Mouse (Mus musculus): Measurements from ENCODE around the gene Kirrel3. TPM values are rescaled to one million over a fixed set of nuclear protein-coding genes. Genes with fewer than 3 reads are reported as not detected.

Kirrel3 gene
- polyA plus RNA-seq, 1 experiment from 2014 or later: 6.0 TPM

GRCm38 (mm10) chr9:34538591-34539335 lies 53.1 kb downstream of the Kirrel3 start:
- WGBS: 77% methylated on average over 7 of the region's 7 CpGs
- H3K27me3 ChIP-seq (ENCODE audit: control insufficient read depth, insufficient read depth, low read length): no peaks in the 10 kb centered on the region
- no peak overlapping the region for H3K4me3 ChIP-seq (ENCODE audit: low read depth, low read length)
- no peak overlapping the region for H3K9ac ChIP-seq (ENCODE audit: low read length)
- no peaks in the 10 kb centered on the region for H3K4me1 ChIP-seq (ENCODE audit: control insufficient read depth, insufficient read depth, low read length)
- DNase-seq (ENCODE audit: low spot score, missing footprints) (no peak), ATAC-seq (ENCODE audit: low FRiP score) (no peak)
- H3K36me3 ChIP-seq (ENCODE audit: control insufficient read depth, insufficient read depth, low read length): no peaks in the 10 kb centered on the region
- no peaks in the 10 kb centered on the region for H3K9me3 ChIP-seq (ENCODE audit: control insufficient read depth, low read length)
- no peak overlapping the region for H3K4me2 ChIP-seq
- H3K27ac ChIP-seq (ENCODE audit: low read depth, low read length): no peak overlapping the region

DNA sequence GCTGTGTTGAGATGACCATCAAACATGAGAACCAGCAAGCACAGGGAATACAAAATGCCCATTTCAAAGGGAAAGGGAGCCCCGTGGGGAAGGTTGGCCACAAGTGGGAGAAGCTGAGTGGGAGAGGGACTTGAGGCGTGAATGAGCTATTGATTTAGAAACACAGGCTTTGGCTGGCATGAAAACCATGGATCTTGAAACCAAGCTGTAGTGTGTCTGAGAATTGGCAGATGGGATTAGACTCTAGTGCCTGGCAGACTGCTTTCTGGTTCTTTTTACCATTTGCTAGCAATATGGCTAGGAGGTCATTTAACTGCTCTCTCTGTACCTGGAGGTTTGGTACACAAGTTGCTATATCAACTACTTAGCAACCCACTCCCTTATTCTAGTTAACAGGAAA lies 56.2 kb downstream of the Kirrel3 start:
- ATAC-seq (ENCODE audit: low FRiP score) (no peak), DNase-seq (ENCODE audit: low spot score, missing footprints) (no peak)
- Histone ChIP-seq H3K9ac (ENCODE audit: low read length) (no peak overlapping the region), H3K27me3 (ENCODE audit: control insufficient read depth, insufficient read depth, low read length) (no peaks in the 10 kb centered on the region), H3K27ac (ENCODE audit: low read depth, low read length) (no peak overlapping the region), H3K9me3 (ENCODE audit: control insufficient read depth, low read length) (no peaks in the 10 kb centered on the region), H3K36me3 (ENCODE audit: control insufficient read depth, insufficient read depth, low read length) (no peaks in the 10 kb centered on the region), H3K4me2 (no peak overlapping the region), H3K4me1 (ENCODE audit: control insufficient read depth, insufficient read depth, low read length) (no peaks in the 10 kb centered on the region), H3K4me3 (ENCODE audit: low read depth, low read length) (no peak overlapping the region)
- WGBS: 85% methylated on average over 2 of the region's 2 CpGs

DNA sequence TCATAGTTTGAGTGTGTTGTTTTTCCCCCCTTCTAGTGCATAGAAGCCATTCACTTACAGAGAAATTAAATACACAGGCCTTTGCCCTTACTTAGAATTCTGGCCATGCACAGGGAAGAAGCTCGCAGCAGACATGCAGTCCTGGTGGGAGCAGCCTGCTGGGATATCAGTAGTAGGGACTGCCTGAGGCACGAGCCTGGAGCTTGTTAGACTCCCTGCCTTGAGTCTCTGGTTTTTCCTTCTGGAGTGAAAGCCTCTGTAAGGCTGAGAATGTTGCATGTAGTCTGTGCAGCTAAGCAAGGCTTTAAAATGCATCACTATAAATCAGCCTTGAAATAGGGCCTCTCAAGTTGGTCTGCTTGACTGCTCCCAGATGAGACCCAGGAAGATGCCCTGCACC lies 70.0 kb downstream of the Kirrel3 start:
- no peaks in the 10 kb centered on the region for H3K9me3 ChIP-seq (ENCODE audit: control insufficient read depth, low read length)
- no peak overlapping the region for H3K4me2 ChIP-seq
- H3K27me3 ChIP-seq (ENCODE audit: control insufficient read depth, insufficient read depth, low read length): no peaks in the 10 kb centered on the region
- no peaks in the 10 kb centered on the region for H3K36me3 ChIP-seq (ENCODE audit: control insufficient read depth, insufficient read depth, low read length)
- DNase-seq (ENCODE audit: low spot score, missing footprints): no peak
- no peak for ATAC-seq (ENCODE audit: low FRiP score)
- no peak overlapping the region for H3K4me3 ChIP-seq (ENCODE audit: low read depth, low read length)
- H3K9ac ChIP-seq (ENCODE audit: low read length): no peak overlapping the region
- H3K27ac ChIP-seq (ENCODE audit: low read depth, low read length): no peak overlapping the region
- 31% methylated on average over 2 of the region's 2 CpGs for WGBS
- peaks cover 25% of the 10 kb centered on the region for H3K4me1 ChIP-seq (ENCODE audit: control insufficient read depth, insufficient read depth, low read length)

DNA sequence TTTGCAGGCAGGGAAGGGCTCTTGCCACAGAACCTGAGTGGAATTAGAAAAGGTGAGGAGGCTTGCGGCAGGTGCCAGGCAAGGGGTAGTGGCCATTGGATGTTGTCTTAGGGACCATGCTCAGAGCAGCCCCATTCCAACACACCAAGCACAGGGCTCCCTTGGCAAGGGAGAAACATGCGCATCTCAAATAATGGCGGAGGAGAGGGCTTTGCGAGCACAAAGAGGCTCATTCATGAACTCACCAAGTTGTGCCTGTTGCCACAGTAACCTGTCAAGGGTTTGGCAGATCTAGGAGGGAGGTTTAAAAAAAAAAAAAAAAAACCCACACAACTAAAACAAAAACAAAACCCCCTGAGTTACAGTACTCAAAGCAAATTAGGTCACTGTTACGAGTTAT lies 72.2 kb downstream of the Kirrel3 start:
- Histone ChIP-seq H3K27ac (ENCODE audit: low read depth, low read length) (peak overlapping the region; percentile 20; the same call in 1 of the 2 replicates), H3K27me3 (ENCODE audit: control insufficient read depth, insufficient read depth, low read length) (no peaks in the 10 kb centered on the region; the same call in 1 of the 2 replicates), H3K4me3 (ENCODE audit: low read depth, low read length) (no peak overlapping the region), H3K4me2 (peak overlapping the region; percentile 22; the same call in 1 of the 2 replicates), H3K36me3 (ENCODE audit: control insufficient read depth, insufficient read depth, low read length) (no peaks in the 10 kb centered on the region), H3K9me3 (ENCODE audit: control insufficient read depth, low read length) (no peaks in the 10 kb centered on the region), H3K9ac (ENCODE audit: low read length) (no peak overlapping the region), H3K4me1 (ENCODE audit: control insufficient read depth, insufficient read depth, low read length) (peaks cover 27% of the 10 kb centered on the region)
- WGBS: 30% methylated on average over 5 of the region's 5 CpGs
- DNase-seq (ENCODE audit: low spot score, missing footprints) (peak; percentile 89), ATAC-seq (ENCODE audit: low FRiP score) (peak; percentile 86)

DNA sequence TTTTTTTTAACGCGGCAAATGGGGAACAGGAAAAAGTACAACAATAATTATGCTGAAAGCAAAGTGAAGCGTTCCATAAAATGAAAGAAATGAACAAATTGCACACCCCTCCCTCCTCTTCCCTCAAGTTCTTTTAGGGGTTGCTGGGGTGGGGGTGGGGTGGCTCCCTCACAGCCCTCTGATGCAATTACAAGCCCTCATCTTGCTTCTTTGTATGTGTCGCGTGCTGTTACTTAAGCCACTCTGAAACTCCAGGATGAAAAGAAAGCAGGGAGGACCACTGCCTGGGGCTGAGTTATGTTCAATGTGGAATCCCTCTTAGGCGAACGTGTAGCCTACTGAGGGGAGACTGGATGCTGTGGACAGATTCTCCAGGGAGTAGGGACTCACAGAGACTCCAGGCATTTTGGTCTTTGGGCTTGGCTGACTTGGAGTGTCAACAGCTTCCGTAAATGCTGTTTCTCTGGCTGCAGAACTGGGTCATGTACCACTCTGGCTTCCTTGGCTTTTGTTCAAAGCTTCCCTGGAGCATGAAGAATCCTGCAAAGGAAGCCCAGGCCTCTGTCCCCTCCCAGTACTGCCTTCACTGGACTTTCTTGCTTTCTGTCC lies 72.7 kb downstream of the Kirrel3 start:
- H3K9ac ChIP-seq (ENCODE audit: low read length): no peak overlapping the region
- no peak overlapping the region for H3K4me3 ChIP-seq (ENCODE audit: low read depth, low read length)
- H3K4me2 ChIP-seq: peak overlapping the region; percentile 22; the same call in 1 of the 2 replicates
- ATAC-seq (ENCODE audit: low FRiP score): peak; percentile 79
- peaks cover 27% of the 10 kb centered on the region for H3K4me1 ChIP-seq (ENCODE audit: control insufficient read depth, insufficient read depth, low read length)
- no peak overlapping the region for H3K27ac ChIP-seq (ENCODE audit: low read depth, low read length)
- H3K36me3 ChIP-seq (ENCODE audit: control insufficient read depth, insufficient read depth, low read length): no peaks in the 10 kb centered on the region
- H3K9me3 ChIP-seq (ENCODE audit: control insufficient read depth, low read length): no peaks in the 10 kb centered on the region
- H3K27me3 ChIP-seq (ENCODE audit: control insufficient read depth, insufficient read depth, low read length): no peaks in the 10 kb centered on the region; the same call in 1 of the 2 replicates
- 34% methylated on average over 8 of the region's 8 CpGs for WGBS
- DNase-seq (ENCODE audit: low spot score, missing footprints): peak; percentile 91

DNA sequence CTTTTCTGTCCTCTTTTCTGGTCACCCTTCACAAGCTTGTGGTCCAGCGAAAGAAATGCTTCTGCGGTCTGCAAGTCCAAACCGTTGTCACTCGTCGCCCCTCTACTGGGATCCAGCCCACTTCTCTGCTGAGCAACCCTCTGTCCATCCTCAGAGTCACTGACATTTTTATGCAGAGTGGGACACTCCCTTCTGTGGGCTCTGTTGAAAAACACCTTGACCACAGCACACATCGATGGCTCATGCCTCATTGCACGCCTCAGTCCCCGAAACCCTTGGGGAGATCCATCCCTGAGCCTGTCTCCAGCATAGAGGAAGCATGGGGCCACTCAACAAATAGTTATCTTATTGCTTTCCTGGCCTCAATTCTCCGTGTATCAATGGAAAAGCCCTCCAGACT lies 73.4 kb downstream of the Kirrel3 start:
- 88% methylated on average over 9 of the region's 9 CpGs for WGBS
- no peak for DNase-seq (ENCODE audit: low spot score, missing footprints)
- H3K27ac ChIP-seq (ENCODE audit: low read depth, low read length): no peak overlapping the region
- H3K36me3 ChIP-seq (ENCODE audit: control insufficient read depth, insufficient read depth, low read length): no peaks in the 10 kb centered on the region
- H3K4me1 ChIP-seq (ENCODE audit: control insufficient read depth, insufficient read depth, low read length): peaks cover 27% of the 10 kb centered on the region
- no peaks in the 10 kb centered on the region; the same call in 1 of the 2 replicates for H3K27me3 ChIP-seq (ENCODE audit: control insufficient read depth, insufficient read depth, low read length)
- H3K9me3 ChIP-seq (ENCODE audit: control insufficient read depth, low read length): no peaks in the 10 kb centered on the region
- no peak overlapping the region for H3K4me3 ChIP-seq (ENCODE audit: low read depth, low read length)
- no peak for ATAC-seq (ENCODE audit: low FRiP score)
- no peak overlapping the region for H3K9ac ChIP-seq (ENCODE audit: low read length)
- H3K4me2 ChIP-seq: no peak overlapping the region

DNA sequence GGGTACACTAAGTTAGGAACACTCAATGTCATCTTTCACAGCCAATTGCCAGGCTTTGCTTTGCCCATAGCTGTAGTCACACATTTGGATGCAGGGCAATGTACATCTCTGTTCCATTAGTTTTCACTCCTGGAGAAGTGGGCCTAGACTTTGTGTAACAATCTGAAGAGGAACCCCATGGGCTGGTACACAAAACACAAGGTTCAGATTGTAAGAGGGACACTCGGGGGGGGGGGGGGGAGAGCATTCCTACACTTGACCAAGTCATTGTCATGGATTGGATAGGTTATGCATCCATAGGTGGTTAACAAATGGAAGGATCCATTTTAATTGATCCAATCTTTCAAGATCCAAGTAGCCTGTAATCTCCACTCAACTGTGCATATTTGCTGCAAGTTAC lies 75.6 kb downstream of the Kirrel3 start:
- H3K4me3 ChIP-seq (ENCODE audit: low read depth, low read length): no peak overlapping the region
- no peak overlapping the region for H3K4me2 ChIP-seq

DNA sequence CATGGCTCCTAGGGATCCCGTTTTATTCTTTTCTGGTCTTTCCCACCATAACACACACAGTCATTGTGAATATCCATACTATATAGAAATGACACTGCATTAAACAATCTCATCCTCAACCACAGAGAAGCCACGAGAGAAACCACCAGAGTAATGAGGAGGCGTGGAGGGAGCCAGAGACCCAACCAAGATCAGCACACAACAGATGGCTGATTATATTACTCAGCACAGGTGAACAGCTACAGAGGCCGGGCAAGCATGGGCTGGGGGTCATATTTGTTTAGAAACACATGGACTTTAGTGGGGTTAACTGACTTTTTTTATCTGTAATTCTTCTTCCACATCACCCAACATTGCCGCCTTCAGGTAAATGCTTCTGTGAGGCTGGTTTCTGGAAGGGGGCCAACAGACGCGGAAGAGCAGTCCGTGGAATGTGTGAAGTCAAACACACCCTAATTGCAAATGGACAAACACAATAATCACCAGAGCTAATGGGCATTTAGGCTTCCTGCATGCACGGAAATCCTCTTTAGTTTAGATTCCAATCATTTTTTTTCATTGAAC lies 76.8 kb downstream of the Kirrel3 start:
- Histone ChIP-seq H3K36me3 (ENCODE audit: control insufficient read depth, insufficient read depth, low read length) (no peaks in the 10 kb centered on the region), H3K27ac (ENCODE audit: low read depth, low read length) (no peak overlapping the region), H3K27me3 (ENCODE audit: control insufficient read depth, insufficient read depth, low read length) (no peaks in the 10 kb centered on the region; the same call in 1 of the 2 replicates), H3K9ac (ENCODE audit: low read length) (no peak overlapping the region), H3K4me1 (ENCODE audit: control insufficient read depth, insufficient read depth, low read length) (peaks cover 23% of the 10 kb centered on the region), H3K9me3 (ENCODE audit: control insufficient read depth, low read length) (no peaks in the 10 kb centered on the region), H3K4me2 (no peak overlapping the region), H3K4me3 (ENCODE audit: low read depth, low read length) (no peak overlapping the region)
- WGBS: 88% methylated on average over 9 of the region's 9 CpGs
- no peak for ATAC-seq (ENCODE audit: low FRiP score)
- DNase-seq (ENCODE audit: low spot score, missing footprints): no peak

More for the DNA sequence above, 75.6 kb downstream of the Kirrel3 start:
- no peaks in the 10 kb centered on the region for H3K9me3 ChIP-seq (ENCODE audit: control insufficient read depth, low read length)
- H3K27ac ChIP-seq (ENCODE audit: low read depth, low read length): no peak overlapping the region
- no peak for ATAC-seq (ENCODE audit: low FRiP score)
- H3K27me3 ChIP-seq (ENCODE audit: control insufficient read depth, insufficient read depth, low read length): no peaks in the 10 kb centered on the region; the same call in 1 of the 2 replicates
- DNase-seq (ENCODE audit: low spot score, missing footprints): no peak
- H3K4me1 ChIP-seq (ENCODE audit: control insufficient read depth, insufficient read depth, low read length): peaks cover 24% of the 10 kb centered on the region
- no peaks in the 10 kb centered on the region for H3K36me3 ChIP-seq (ENCODE audit: control insufficient read depth, insufficient read depth, low read length)
- 86% methylated on average over 1 of the region's 1 CpGs for WGBS
- H3K9ac ChIP-seq (ENCODE audit: low read length): no peak overlapping the region

GRCm38 (mm10) chr9:34573906-34574305 lies 88.2 kb downstream of the Kirrel3 start:
- Histone ChIP-seq H3K9me3 (ENCODE audit: control insufficient read depth, low read length) (no peaks in the 10 kb centered on the region), H3K4me2 (no peak overlapping the region), H3K4me1 (ENCODE audit: control insufficient read depth, insufficient read depth, low read length) (no peaks in the 10 kb centered on the region), H3K36me3 (ENCODE audit: control insufficient read depth, insufficient read depth, low read length) (no peaks in the 10 kb centered on the region), H3K27ac (ENCODE audit: low read depth, low read length) (no peak overlapping the region), H3K27me3 (ENCODE audit: control insufficient read depth, insufficient read depth, low read length) (no peaks in the 10 kb centered on the region), H3K9ac (ENCODE audit: low read length) (no peak overlapping the region), H3K4me3 (ENCODE audit: low read depth, low read length) (no peak overlapping the region)
- 83% methylated on average over 4 of the region's 4 CpGs for WGBS
- DNase-seq (ENCODE audit: low spot score, missing footprints): peak; percentile 67
- no peak for ATAC-seq (ENCODE audit: low FRiP score)

Measured in midbrain, embryonic 11.5 days (tissue).